Mouse (Mus musculus) testis, adult 2 months (tissue): Measurements from ENCODE around the gene Plch1.

Experiments used
- CTCF ChIP-seq: fragments of 200-500 bp; IDR thresholded peaks from 2 replicates; pipeline ENCODE4 v1.5.1; 2012; ENCODE audit warnings: low read depth, mild to moderate bottlenecking, inconsistent platforms, low read length, moderate library complexity; ENCODE audit not compliant: control insufficient read depth, insufficient read depth, insufficient replicate concordance
- POLR2A ChIP-seq: fragments of 200-500 bp; IDR thresholded peaks from 2 replicates; pipeline ENCODE4 v1.6.1; 2012; ENCODE audit warnings: low read depth, mild to moderate bottlenecking, inconsistent platforms, low read length, moderate library complexity; ENCODE audit not compliant: control insufficient read depth

DNA sequence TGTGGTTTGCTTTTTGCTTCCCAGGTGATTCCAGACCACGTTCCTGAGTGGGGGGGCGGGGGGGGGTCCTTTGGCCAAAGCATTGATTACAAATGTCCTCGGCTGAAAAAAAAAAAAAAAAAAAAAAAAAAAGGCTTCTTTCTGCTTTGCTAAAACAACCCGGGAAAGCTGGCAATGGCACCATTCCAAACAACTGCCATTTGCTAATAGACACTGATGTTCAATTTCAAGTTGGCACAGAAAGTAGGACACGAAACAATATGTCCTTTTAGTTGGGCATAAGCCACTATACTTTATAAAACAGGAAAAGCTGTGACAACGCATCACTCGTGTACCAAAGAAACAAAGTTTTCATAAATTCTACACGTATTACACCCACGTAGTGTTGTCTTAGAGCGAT, 36.6 kb downstream of the Plch1 start:
- no peak for TF ChIP-seq POLR2A
- TF ChIP-seq CTCF: no peak
